Mouse (Mus musculus) neutrophil, adult 5-6 weeks (primary cell): ENCODE measurements around the gene Cntd1. TPM values are rescaled to one million over a fixed set of nuclear protein-coding genes. Genes with fewer than 3 reads are reported as not detected.
"Not testable (repeated sequence)": the region's sequence is repeated elsewhere in the genome, so short reads cannot be mapped to it uniquely, and the experiment has no call there.

ENCODE experiments used
- ATAC-seq: fragments of 151-379, 151-347 bp; 2 replicates; pipeline ENCODE4 v1.8.0; 2017; ENCODE audit warnings: mild to moderate bottlenecking, moderate TSS enrichment; ENCODE audit not compliant: insufficient number of reproducible peaks, poor library complexity, low FRiP score, severe bottlenecking; ENCODE audit errors: extremely low read depth
- total RNA-seq: library from RNA; stranded (forward); fragments of 200-1000 nt; gene quantifications from 2 replicates; pipeline ENCODE4 v1.2.3, GENCODE M21; 2017

Gene Cntd1
- total RNA-seq, 1 experiment from 2014 or later: 0.81 TPM

DNA sequence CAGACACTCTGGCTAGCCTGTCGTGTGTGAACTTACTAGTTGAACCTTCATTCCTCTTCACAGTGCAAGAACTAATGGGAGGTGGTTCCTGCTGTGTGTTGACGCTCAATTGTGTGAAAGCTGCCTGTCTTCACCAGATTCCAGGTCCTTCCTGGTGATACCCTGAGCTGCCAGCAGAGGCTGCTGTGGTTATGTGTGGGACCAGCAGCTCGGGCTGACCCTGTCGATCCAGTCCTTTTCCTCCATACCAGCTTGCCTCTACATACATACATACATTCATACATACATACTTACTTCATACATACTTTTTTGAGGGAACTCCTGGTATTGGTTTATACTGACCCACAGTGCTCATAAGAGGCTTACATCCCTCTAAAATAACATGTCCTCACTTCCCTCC, 44.8 kb downstream of the Cntd1 start:
- ATAC-seq: peak; percentile 33; the same call in 1 of the 2 replicates

DNA sequence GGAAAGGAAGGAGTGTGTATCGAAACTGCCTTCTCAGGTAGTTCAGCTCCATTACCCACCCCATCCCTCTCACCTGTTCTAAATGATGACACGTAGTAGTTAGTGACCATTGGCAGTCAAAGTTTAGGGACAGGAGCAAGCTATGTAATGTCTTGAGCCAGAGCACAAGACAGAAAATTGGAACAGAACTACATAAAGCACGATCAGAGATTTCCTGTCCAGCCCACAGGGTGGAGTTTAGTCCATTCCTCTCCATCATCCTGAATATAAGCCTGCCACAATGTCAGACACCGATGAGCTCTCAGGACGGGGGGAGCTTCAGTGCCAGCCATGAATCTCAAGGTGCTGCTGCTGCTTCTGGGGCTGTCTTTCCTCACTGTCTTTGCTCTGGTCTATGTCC, 46.0 kb downstream of the Cntd1 start, which contains the start of gene Aoc2:
Aoc2 (plus strand) TSS at position 301 of the 400 bp plus-strand sequence.
- ATAC-seq: no peak

GRCm38 (mm10) chr11:101325201-101325600, 46.4 kb downstream of the Cntd1 start:
- not testable (repeated sequence) for ATAC-seq

DNA sequence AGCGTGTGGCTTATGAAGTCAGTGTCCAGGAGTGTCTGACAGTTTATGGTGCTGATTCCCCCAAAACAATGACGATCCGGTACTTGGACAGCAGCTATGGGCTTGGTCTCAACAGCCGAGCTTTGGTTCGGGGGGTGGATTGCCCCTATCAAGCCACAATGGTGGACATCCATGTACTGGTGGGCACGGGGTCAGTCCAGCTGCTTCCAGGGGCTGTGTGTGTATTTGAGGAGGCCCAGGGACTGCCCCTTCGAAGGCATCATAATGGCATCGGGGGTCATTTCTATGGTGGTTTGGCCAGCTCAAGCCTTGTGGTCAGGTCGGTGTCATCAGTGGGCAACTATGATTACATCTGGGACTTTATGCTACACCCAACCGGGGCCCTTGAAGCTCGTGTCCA, 47.3 kb downstream of the Cntd1 start:
- no peak for ATAC-seq

- no peak for ATAC-seq
These were observed 48.5 kb downstream of the Cntd1 start for GRCm38 (mm10) chr11:101327311-101327710.

DNA sequence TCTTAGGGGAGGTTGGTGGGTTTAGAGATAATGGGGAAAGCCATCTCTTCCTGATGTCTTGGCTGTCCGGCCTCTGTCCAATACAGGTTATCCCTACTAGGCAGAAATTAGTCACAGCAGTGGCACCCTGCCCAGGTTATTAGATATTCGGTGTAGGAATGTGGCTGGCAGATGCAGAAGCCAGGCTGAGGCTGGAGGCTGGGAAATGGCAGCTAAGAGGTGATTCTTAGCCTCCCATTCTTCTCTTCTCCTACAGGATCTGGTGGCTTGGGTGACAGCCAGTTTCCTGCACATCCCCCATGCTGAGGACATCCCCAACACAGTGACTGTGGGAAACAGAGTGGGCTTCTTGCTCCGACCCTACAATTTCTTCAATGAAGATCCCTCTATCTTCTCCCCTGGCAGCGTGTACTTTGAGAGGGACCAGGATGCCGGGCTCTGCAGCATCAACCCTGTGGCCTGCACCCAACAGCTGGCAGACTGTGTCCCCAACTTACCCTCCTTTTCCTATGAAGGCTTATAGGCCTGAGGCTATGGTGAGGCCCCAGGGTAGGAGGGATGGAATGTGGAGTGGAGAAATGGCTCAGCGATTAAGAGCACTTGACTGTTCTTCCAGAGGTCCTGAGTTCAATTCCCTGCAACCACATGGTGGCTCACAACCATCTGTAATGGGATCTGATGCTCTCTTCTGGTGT, 50.3 kb downstream of the Cntd1 start:
- ATAC-seq: no peak

DNA sequence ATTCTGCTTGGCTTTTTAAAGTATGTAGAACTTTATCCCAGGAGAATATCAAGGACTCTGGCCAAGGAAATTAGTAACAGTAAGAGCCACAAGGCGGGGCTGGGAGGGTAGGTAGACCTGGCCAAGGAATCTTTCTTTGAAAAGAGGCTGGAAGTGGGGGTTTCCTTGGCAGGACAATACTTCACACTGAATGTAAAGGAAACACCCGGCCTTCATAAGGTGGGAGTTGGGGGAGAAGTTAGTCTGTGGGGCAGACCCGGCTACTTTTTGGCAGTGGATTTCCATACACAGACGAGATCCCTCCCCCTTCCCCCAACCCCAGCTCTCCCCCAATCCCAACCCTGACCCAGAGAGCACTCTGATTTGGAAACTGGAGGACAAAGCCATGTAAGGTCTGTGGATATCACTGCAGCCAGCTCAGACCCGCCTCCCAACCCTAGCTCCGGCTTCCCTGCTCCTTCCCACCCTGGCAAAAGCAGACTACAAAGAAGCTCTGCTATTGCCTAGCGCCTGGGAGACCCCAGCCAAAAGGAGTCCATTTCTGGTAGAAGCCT, 51.6 kb downstream of the Cntd1 start, which contains the start of gene Aoc3:
Aoc3 (plus strand) TSS at position 235 of the 554 bp plus-strand sequence.
- no peak for ATAC-seq

- ATAC-seq: not testable (repeated sequence)
These were observed 52.1 kb downstream of the Cntd1 start for GRCm38 (mm10) chr11:101330961-101331360.

DNA sequence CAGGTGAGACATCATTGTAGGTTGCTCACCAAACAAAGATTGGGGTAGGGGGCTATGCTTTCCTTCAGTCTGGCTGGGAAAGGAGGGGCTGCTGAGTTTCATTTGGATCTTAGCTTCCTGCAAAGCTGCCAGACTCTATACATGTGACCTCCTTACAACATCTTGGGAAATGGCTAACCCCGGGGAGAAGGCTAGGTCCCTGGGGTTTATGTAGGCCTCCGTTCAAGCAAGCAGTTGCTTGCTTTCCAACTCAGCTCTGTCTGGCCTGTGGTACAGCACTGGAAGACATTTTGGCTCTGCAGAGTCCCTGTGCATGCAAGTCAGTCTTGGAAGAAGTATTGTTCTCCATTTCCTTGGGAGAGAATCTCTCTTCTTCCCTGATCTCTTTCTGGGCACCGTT, 53.7 kb downstream of the Cntd1 start:
- no peak for ATAC-seq

DNA sequence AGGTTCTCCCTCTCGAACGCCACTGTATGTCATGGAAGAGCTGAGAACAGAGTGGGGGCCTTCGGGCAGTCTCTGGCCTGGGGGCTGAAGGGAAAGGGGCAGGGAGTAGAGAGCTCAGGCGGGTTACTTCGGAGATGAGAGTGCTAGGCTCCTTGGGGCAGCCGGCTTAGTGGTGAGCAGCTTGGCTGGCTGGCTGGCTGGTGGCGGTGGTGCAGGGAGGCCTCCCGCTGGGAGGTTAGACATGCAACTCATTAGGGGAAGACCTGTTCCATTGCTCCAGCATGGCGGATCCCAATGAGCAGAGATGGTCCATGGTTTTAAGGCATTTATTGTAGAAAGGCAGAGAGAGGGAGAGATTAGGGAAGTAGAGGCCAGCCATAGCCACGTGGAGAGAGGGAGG, 55.2 kb downstream of the Cntd1 start:
- ATAC-seq: no peak

- no peak for ATAC-seq
These were observed 55.7 kb downstream of the Cntd1 start for GRCm38 (mm10) chr11:101334516-101334915.

GRCm38 (mm10) chr11:101335685-101336084, 56.9 kb downstream of the Cntd1 start:
- no peak for ATAC-seq

- no peak for ATAC-seq
These were observed 59.4 kb downstream of the Cntd1 start for GRCm38 (mm10) chr11:101338123-101338760.

Other genes with a start within 250 kb of the Cntd1 start
- 11.1 and 13.6 TPM in 2 replicates for gene Naglu, start 209.0 kb upstream of the Cntd1 start, total RNA-seq
- gene Hsd17b1, start 200.6 kb upstream of the Cntd1 start, total RNA-seq: 2.3 and 3.4 TPM in 2 replicates
- gene Coasy, start 196.4 kb upstream of the Cntd1 start, total RNA-seq: 11.5 and 18.7 TPM in 2 replicates
- gene Mlx, start 191.7 kb upstream of the Cntd1 start, total RNA-seq: 38.7 and 46.3 TPM in 2 replicates
- gene Psmc3ip, start 183.6 kb upstream of the Cntd1 start, total RNA-seq: 3.6 and 4.0 TPM in 2 replicates
- 91.3 and 97.1 TPM in 2 replicates for gene Retreg3, start 159.1 kb upstream of the Cntd1 start, total RNA-seq
- gene Tubg1, start 159.1 kb upstream of the Cntd1 start, total RNA-seq: 11.3 and 13.1 TPM in 2 replicates
- gene Tubg2, start 123.1 kb upstream of the Cntd1 start, total RNA-seq: 0.35 TPM in 1 of 2 replicates, not detected in the other
- not detected in 2 replicates for gene Cntnap1, start 108.5 kb upstream of the Cntd1 start, total RNA-seq
- gene Plekhh3, start 107.7 kb upstream of the Cntd1 start, total RNA-seq: 0.37 and 0.81 TPM in 2 replicates
- gene Ccr10, start 103.6 kb upstream of the Cntd1 start, total RNA-seq: not detected in 2 replicates
- gene Ezh1, start 52.5 kb upstream of the Cntd1 start, total RNA-seq: 99.1 and 110 TPM in 2 replicates
- gene Ramp2, start 33.0 kb upstream of the Cntd1 start, total RNA-seq: not detected in 2 replicates
- gene Vps25, start 25.3 kb upstream of the Cntd1 start, total RNA-seq: 55.9 and 66.7 TPM in 2 replicates
- 0.58 and 0.86 TPM in 2 replicates for gene Wnk4, start 18.4 kb upstream of the Cntd1 start, total RNA-seq
- 14.9 and 17.7 TPM in 2 replicates for gene Coa3, start 102 bp downstream of the Cntd1 start, total RNA-seq
- 289 and 291 TPM in 2 replicates for gene Becn1, start 23.3 kb downstream of the Cntd1 start, total RNA-seq
- 75.9 and 97.2 TPM in 2 replicates for gene Psme3, start 37.2 kb downstream of the Cntd1 start, total RNA-seq
- gene Aoc2, start 46.1 kb downstream of the Cntd1 start, total RNA-seq: 3.6 and 4.9 TPM in 2 replicates
- gene Aoc3, start 51.6 kb downstream of the Cntd1 start, total RNA-seq: 0.25 TPM in 1 of 2 replicates, not detected in the other
- gene G6pc, start 88.5 kb downstream of the Cntd1 start, total RNA-seq: not detected in 2 replicates
- gene Aarsd1, start 138.6 kb downstream of the Cntd1 start, total RNA-seq: 15.7 and 18.7 TPM in 2 replicates
- 0.37 and 0.93 TPM in 2 replicates for gene Gm27029, start 145.8 kb downstream of the Cntd1 start, total RNA-seq
- 10.0 and 12.0 TPM in 2 replicates for gene Rundc1, start 146.1 kb downstream of the Cntd1 start, total RNA-seq
- 0.49 and 1.5 TPM in 2 replicates for gene Ptges3l, start 146.3 kb downstream of the Cntd1 start, total RNA-seq
- 281 and 354 TPM in 2 replicates for gene Rpl27, start 163.3 kb downstream of the Cntd1 start, total RNA-seq
- gene Ifi35, start 169.4 kb downstream of the Cntd1 start, total RNA-seq: 69.7 and 73.4 TPM in 2 replicates
- gene Rnd2, start 186.0 kb downstream of the Cntd1 start, total RNA-seq: 0.70 TPM in 1 of 2 replicates, not detected in the other
- 5.9 and 7.7 TPM in 2 replicates for gene Vat1, start 187.2 kb downstream of the Cntd1 start, total RNA-seq